Mouse (Mus musculus) liver, postnatal 0 days (tissue): Measurements from ENCODE around the gene Bpifb3. TPM values are rescaled to one million over a fixed set of nuclear protein-coding genes. Genes with fewer than 3 reads are reported as not detected.

Source experiments
- ATAC-seq: fragments of 200-750 bp; cut with Nextera tagmentation; 2 replicates; pipeline ENCODE4 v1.8.0; 2017; ENCODE audit warnings: mild to moderate bottlenecking, moderate library complexity
- DNase-seq: peaks from one replicate; pipeline ENCODE4 v3.0.0-alpha.2; 2016
- H3K27ac ChIP-seq: fragments of 300-500 bp; sonication (generic); 2 replicates; pipeline ENCODE4 v1.5.1; 2014; ENCODE audit warnings: antibody characterized with exemption, moderate library complexity, mild to moderate bottlenecking, low read depth
- H3K27me3 ChIP-seq: fragments of 300-500 bp; sonication (generic); 2 replicates; pipeline ENCODE4 v1.6.1; 2014; ENCODE audit warnings: low read length, control low read depth, mixed read lengths; ENCODE audit not compliant: insufficient read depth
- H3K36me3 ChIP-seq: fragments of 300-500 bp; sonication (generic); replicated peaks from 2 replicates; pipeline ENCODE4 v1.6.1; 2014; ENCODE audit warnings: mild to moderate bottlenecking, control low read depth, low read length, moderate library complexity, mixed read lengths; ENCODE audit not compliant: insufficient read depth
- H3K4me1 ChIP-seq: fragments of 300-500 bp; sonication (generic); 2 replicates; pipeline ENCODE4 v1.6.1; 2014; ENCODE audit warnings: antibody characterized with exemption, mild to moderate bottlenecking, control low read depth; ENCODE audit not compliant: insufficient read depth
- H3K4me2 ChIP-seq: fragments of 300-500 bp; sonication (generic); 2 replicates; pipeline ENCODE4 v1.6.1; 2014; ENCODE audit warnings: low read depth, mild to moderate bottlenecking, low read length, moderate library complexity, mixed read lengths
- H3K4me3 ChIP-seq: fragments of 300-500 bp; sonication (generic); 2 replicates; pipeline ENCODE4 v1.5.1; 2014; ENCODE audit warnings: low read depth, low read length
- H3K9ac ChIP-seq: fragments of 300-500 bp; sonication (generic); replicated peaks from 2 replicates; pipeline ENCODE4 v1.6.1; 2014; ENCODE audit warnings: mild to moderate bottlenecking, moderate library complexity
- H3K9me3 ChIP-seq: fragments of 300-500 bp; sonication (generic); 2 replicates; pipeline ENCODE4 v1.6.1; 2016; ENCODE audit warnings: mild to moderate bottlenecking, control low read depth, low read length, mixed read lengths
- CTCF ChIP-seq: sonication (generic); IDR thresholded peaks from 2 replicates; pipeline ENCODE4 v1.5.1; 2016; ENCODE audit warnings: antibody characterized with exemption, low read depth
- EP300 ChIP-seq: IDR thresholded peaks from 2 replicates; pipeline ENCODE4 v1.6.1; 2016; ENCODE audit warnings: antibody characterized with exemption, low read depth, mild to moderate bottlenecking
- WGBS: fragments of 180-500 bp; shearing (Covaris S2); extraction: QIAGEN DNeasy Blood & Tissue Kit; methylation state at CpG from one replicate; pipeline ENCODE4 v1.1.7; 2014; ENCODE audit not compliant: insufficient replicate concordance; 5-methylcytosine and 5-hydroxymethylcytosine counted together
- polyA plus RNA-seq: library from polyadenylated mRNA; unstranded; fragments of >200 nt; fragmentation: Nextera tagmentation; extraction: Ambion mirVana; gene quantifications from 2 replicates; pipeline ENCODE4 v1.2.1, GENCODE M21; 2015

The Bpifb3 gene
- polyA plus RNA-seq, 1 experiment from 2014 or later = not detected

DNA sequence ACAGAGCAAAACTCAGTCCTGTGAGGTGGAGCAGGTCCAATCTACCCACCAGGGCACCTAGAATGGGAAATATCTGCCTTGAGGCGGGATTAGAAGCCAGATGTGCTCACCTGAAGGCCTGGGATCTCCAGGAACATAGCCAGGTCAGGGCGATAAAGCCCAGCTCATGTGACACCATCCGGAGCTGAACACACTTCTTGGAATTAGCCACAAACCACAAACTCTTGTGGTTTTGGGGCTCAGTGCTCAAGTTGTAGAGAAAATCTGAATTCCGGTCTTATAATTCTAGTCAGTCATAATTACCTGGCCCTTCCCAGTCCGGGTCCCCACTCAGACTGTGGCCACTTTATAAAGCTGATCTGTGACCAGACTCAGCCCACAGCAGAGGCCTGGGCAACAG lies 19.8 kb downstream of the Bpifb3 start, which contains the start of gene Bpifb4:
Gene Bpifb4 (plus strand): TSS at position 370 of the 400 bp plus-strand sequence.
- H3K9ac ChIP-seq = no peak within 1 kb of the TSS
- DNase-seq = no peak
- H3K4me3 ChIP-seq = no peak within 1 kb of the TSS
- no peak for TF ChIP-seq CTCF
- ATAC-seq = no peak
- no peaks in the 10 kb centered on the region for H3K4me1 ChIP-seq
- no peak within 1 kb of the TSS for H3K27ac ChIP-seq
- no peaks in the 10 kb centered on the region for H3K36me3 ChIP-seq
- 35% methylated on average over 5 of the region's 5 CpGs for WGBS
- H3K4me2 ChIP-seq = no peak within 1 kb of the TSS
- H3K9me3 ChIP-seq = no peaks in the 10 kb centered on the region
- 0 out of 2 replicates have a peak, but pooled peaks cover 2% of the 10 kb centered on the region for H3K27me3 ChIP-seq

DNA sequence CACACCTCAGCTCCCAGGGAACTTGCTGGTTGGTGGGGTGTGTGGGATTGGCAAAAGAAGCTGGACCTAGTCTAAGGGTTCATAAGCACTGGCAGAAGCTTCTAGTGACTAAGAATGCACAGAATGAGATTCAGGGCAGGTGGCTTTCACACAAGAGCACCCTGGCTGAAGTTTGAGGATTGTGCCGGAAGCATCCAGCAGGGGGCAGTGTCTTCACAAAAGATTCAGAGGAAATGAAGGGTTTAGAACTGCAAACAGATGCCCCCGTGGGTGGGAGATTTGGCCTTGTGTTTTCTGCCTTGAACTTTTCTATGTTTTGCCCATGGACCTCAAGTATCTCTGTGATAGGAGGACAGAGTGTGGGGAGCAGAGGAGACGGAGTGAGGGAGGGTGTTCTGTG lies 25.5 kb downstream of the Bpifb3 start:
- no peak for TF ChIP-seq EP300
- TF ChIP-seq CTCF = peak; percentile 73
- ATAC-seq (no peak), DNase-seq (peak; percentile 70)
- no peaks in the 10 kb centered on the region for H3K9me3 ChIP-seq
- no peaks in the 10 kb centered on the region for H3K27me3 ChIP-seq
- H3K4me3 ChIP-seq = no peak overlapping the region
- 33% methylated on average over 3 of the region's 3 CpGs for WGBS
- no peak overlapping the region for H3K4me2 ChIP-seq
- no peak overlapping the region for H3K9ac ChIP-seq
- H3K4me1 ChIP-seq = no peaks in the 10 kb centered on the region
- no peak overlapping the region for H3K27ac ChIP-seq
- no peaks in the 10 kb centered on the region for H3K36me3 ChIP-seq

DNA sequence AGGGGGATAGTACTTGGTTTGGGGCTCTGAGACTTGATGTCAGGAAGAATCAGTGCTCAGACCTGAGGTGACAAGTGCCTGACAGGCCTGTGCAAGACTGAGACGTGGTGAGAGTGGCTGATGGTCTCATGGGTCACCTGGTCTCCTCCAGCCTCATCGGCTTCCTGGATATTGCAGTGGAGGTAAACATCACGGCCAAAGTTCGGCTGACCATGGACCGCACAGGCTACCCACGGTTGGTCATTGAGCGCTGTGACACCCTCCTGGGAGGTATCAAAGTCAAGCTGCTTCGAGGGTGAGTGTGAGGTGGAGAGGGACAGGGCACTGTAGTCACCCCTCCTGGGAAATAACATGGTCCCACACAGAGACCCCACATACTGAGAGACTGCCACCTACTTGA lies 26.5 kb downstream of the Bpifb3 start:
- TF ChIP-seq CTCF = no peak
- no peak for TF ChIP-seq EP300
- no peak overlapping the region for H3K4me2 ChIP-seq
- H3K27me3 ChIP-seq = no peaks in the 10 kb centered on the region
- H3K36me3 ChIP-seq = no peaks in the 10 kb centered on the region
- no peak overlapping the region for H3K4me3 ChIP-seq
- no peak overlapping the region for H3K9ac ChIP-seq
- DNase-seq (peak; percentile 41), ATAC-seq (peak; percentile 82)
- 59% methylated on average over 8 of the region's 8 CpGs for WGBS
- H3K27ac ChIP-seq = no peak overlapping the region
- no peaks in the 10 kb centered on the region for H3K4me1 ChIP-seq
- H3K9me3 ChIP-seq = no peaks in the 10 kb centered on the region

DNA sequence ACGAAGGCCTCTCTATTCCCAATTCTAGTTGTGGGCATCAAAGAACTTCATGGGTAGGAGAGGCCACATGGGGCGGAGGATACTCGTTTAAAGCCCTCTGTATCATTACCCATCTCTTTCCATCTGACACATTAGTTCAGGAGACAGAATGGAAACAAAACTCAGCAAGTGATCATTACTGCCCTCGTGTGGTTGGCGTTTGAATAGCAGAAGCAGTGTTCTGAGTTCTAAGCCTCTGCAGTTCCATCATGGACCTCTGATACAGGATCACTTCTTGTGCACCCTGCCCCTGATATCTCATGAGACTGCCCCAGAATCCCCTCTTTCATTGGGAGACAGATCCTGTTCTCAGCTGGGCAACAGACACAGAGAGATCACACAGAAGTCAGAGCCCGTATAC lies 34.9 kb downstream of the Bpifb3 start:
- H3K27ac ChIP-seq = no peak overlapping the region
- H3K36me3 ChIP-seq = no peaks in the 10 kb centered on the region
- WGBS = 24% methylated on average over 6 of the region's 6 CpGs
- no peak for TF ChIP-seq EP300
- TF ChIP-seq CTCF = peak; percentile 81
- H3K4me2 ChIP-seq = no peak overlapping the region
- DNase-seq (peak; percentile 71), ATAC-seq (no peak)
- H3K9me3 ChIP-seq = no peaks in the 10 kb centered on the region
- no peak overlapping the region for H3K9ac ChIP-seq
- H3K27me3 ChIP-seq = no peaks in the 10 kb centered on the region
- no peak overlapping the region for H3K4me3 ChIP-seq
- H3K4me1 ChIP-seq = no peaks in the 10 kb centered on the region

DNA sequence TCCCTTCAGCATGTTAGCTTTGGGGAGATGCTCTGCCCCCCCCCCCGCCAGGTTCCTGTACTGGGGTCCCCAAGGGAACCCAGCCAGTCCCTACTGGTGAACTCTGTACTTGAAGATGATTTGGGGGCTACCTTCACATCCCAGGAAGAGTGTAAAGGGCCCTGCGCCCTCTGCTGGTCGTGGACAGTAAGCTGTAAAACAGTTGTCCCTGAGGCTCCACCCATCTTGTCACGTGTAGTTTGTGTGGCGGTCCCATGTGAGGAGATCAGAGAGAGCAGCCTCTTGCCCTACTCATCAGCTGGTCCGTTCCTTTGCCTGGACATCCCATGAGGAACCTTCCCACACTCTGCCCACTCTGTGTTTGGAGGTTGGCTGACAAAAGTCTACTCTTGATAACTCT lies 35.8 kb downstream of the Bpifb3 start:
- no peaks in the 10 kb centered on the region for H3K36me3 ChIP-seq
- H3K4me3 ChIP-seq = no peak overlapping the region
- WGBS = 5% methylated on average over 6 of the region's 6 CpGs
- TF ChIP-seq CTCF (peak; percentile 76), EP300 (no peak)
- no peaks in the 10 kb centered on the region for H3K4me1 ChIP-seq
- H3K4me2 ChIP-seq = no peak overlapping the region
- H3K27ac ChIP-seq = no peak overlapping the region
- ATAC-seq (peak; percentile 56; the same call in 1 of the 2 replicates), DNase-seq (peak; percentile 75)
- H3K9me3 ChIP-seq = no peaks in the 10 kb centered on the region
- H3K9ac ChIP-seq = no peak overlapping the region
- no peaks in the 10 kb centered on the region for H3K27me3 ChIP-seq

DNA sequence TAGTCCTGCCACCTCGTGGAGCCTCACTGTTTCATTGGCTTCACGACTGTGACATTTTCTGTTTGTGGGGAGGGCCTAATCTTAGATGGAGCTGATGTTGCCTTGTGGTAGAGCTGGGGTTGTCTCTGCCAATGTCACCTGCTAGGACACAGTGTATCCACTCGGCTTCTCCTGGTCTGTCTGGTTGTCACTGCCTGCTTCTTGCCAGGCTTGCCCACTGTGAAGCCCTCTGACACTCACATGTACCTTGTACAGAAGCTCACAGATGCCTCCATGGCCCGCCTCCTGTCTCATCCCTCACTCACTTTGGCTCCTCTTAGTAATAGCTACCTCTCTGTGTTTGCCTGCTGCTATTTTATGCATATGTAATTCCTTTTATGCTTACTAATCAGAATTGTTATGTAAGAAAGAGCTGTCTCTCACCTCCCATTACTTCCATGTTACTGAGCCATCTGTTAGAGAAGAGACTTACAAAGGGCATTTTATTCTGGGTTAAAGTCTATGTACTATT lies 44.8 kb downstream of the Bpifb3 start:
- Histone ChIP-seq H3K27ac (no peak overlapping the region), H3K4me1 (no peaks in the 10 kb centered on the region), H3K9me3 (no peaks in the 10 kb centered on the region), H3K4me3 (no peak overlapping the region), H3K9ac (no peak overlapping the region), H3K4me2 (no peak overlapping the region), H3K36me3 (no peaks in the 10 kb centered on the region), H3K27me3 (no peaks in the 10 kb centered on the region)
- TF ChIP-seq CTCF (no peak), EP300 (no peak)
- ATAC-seq = no peak
- DNase-seq = no peak
- WGBS = 49% methylated on average over 4 of the region's 4 CpGs

DNA sequence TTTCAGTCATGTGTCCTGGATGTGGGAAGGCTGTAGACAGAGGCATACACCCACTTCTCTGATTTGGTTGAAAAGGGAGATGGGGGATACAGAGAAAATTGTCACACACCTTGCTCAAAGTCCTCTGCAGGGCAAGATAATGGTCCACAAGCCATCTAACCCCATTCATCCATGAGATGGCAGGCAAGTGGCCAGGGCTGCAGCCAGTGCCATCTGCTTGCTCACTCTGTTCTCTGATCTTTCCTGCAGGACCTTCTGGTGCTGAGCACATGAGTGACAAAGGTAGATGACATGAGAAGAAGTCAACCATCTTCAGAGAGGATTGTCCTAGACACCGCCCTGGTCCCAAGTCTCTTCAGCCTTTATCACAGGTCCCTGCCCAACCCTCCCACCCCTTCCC lies 45.3 kb downstream of the Bpifb3 start:
- 76% methylated on average over 1 of the region's 1 CpGs for WGBS
- H3K27ac ChIP-seq = no peak overlapping the region
- H3K4me1 ChIP-seq = no peaks in the 10 kb centered on the region
- no peaks in the 10 kb centered on the region for H3K27me3 ChIP-seq
- DNase-seq (no peak), ATAC-seq (no peak)
- H3K9ac ChIP-seq = no peak overlapping the region
- H3K9me3 ChIP-seq = no peaks in the 10 kb centered on the region
- H3K36me3 ChIP-seq = no peaks in the 10 kb centered on the region
- H3K4me3 ChIP-seq = no peak overlapping the region
- H3K4me2 ChIP-seq = no peak overlapping the region
- no peak for TF ChIP-seq EP300
- TF ChIP-seq CTCF = no peak
